8 mouse cellular contexts compared by ENCODE assay signal in the genomic region with DNA sequence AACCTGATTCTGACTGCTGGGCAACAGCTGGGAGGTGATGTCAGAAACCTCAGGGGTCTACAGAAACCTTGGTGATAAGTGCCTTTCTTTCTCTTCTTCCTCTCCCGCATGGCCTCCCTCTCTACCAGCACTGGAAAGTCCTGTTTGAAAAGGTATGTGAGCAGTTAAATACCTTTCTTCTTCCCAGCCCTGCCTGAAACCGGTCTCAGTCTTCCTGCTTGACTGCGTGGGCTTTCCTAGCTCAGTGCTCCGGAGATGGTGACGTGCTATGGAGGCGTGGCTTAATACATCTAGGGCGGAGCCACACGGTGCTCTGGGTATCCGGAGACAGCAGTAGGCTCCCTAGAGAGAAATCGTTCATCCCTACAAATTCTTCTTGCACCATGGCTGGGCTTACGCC. TPM values are rescaled to one million over a fixed set of nuclear protein-coding genes. Genes with fewer than 3 reads are reported as not detected.
DNase-seq lines count a peak whose midpoint lies in the region; ATAC-seq lines count a peak whose summit lies in the region.

No protein-coding gene starts in this region.

- H3K36me3 ChIP-seq in heart, embryonic 12.5 days, result no peaks in the 10 kb centered on the region
- H3K36me3 ChIP-seq in kidney, embryonic 15.5 days, result no peaks in the 10 kb centered on the region
- no peaks in the 10 kb centered on the region for H3K36me3 ChIP-seq in limb, embryonic 13.5 days
- H3K36me3 ChIP-seq in midbrain, embryonic 15.5 days (replicated peaks), result no peaks in the 10 kb centered on the region

- peak; percentile 68 for DNase-seq in A20 (ENCODE audit: low read depth, low spot score)
- peak; percentile 77 to 83 for DNase-seq in adrenal gland, postnatal 36 days
- DNase-seq in fat pad, adult 2 months (ENCODE audit: extremely low read depth, low read depth, low spot score), result peak; percentile 23
- peak; percentile 58 to 62 for DNase-seq in spleen, postnatal 36 days (ENCODE audit: low spot score in 2 of 2)

- peak overlapping the region; percentile 98 for H3K4me2 ChIP-seq in heart, embryonic 12.5 days
- H3K4me2 ChIP-seq in kidney, embryonic 15.5 days, result peak overlapping the region; percentile 100
- H3K4me2 ChIP-seq in limb, embryonic 13.5 days (replicated peaks), result peak overlapping the region; percentile 99
- peak overlapping the region; percentile 100 for H3K4me2 ChIP-seq in midbrain, embryonic 15.5 days

- no peak for ATAC-seq in heart, embryonic 12.5 days (ENCODE audit: insufficient number of reproducible peaks, low FRiP score)
- peak; percentile 71; the same call in 1 of the 2 replicates for ATAC-seq in kidney, embryonic 15.5 days (replicated peaks; ENCODE audit: low FRiP score)
- ATAC-seq in limb, embryonic 13.5 days (ENCODE audit: low FRiP score, low read depth), result 0 out of 2 replicates have a peak, but pooled peaks have one; percentile 51
- peak; percentile 75 for ATAC-seq in midbrain, embryonic 15.5 days (replicated peaks)

- H3K27ac ChIP-seq in heart, embryonic 12.5 days (ENCODE audit: poor library complexity, severe bottlenecking), result no peak overlapping the region
- no peak overlapping the region for H3K27ac ChIP-seq in kidney, embryonic 15.5 days
- H3K27ac ChIP-seq in limb, embryonic 13.5 days, result no peak overlapping the region
- peak overlapping the region; percentile 68; the same call in 1 of the 2 replicates for H3K27ac ChIP-seq in midbrain, embryonic 15.5 days

- no peak overlapping the region for H3K9ac ChIP-seq in heart, embryonic 12.5 days
- no peak overlapping the region for H3K9ac ChIP-seq in kidney, embryonic 15.5 days
- no peak overlapping the region for H3K9ac ChIP-seq in limb, embryonic 13.5 days
- 0 out of 2 replicates have a peak overlapping the region, but pooled peaks have one; percentile 50 for H3K9ac ChIP-seq in midbrain, embryonic 15.5 days

- H3K4me1 ChIP-seq in heart, embryonic 12.5 days (replicated peaks), result peaks cover 18% of the 10 kb centered on the region
- peaks cover 43% of the 10 kb centered on the region for H3K4me1 ChIP-seq in kidney, embryonic 15.5 days
- peaks cover 34% of the 10 kb centered on the region for H3K4me1 ChIP-seq in limb, embryonic 13.5 days
- peaks cover 45% of the 10 kb centered on the region for H3K4me1 ChIP-seq in midbrain, embryonic 15.5 days

- peak overlapping the region; percentile 66 for H3K4me3 ChIP-seq in heart, embryonic 12.5 days
- H3K4me3 ChIP-seq in kidney, embryonic 15.5 days (replicated peaks), result peak overlapping the region; percentile 64
- peak overlapping the region; percentile 72 for H3K4me3 ChIP-seq in limb, embryonic 13.5 days
- H3K4me3 ChIP-seq in midbrain, embryonic 15.5 days, result peak overlapping the region; percentile 74

- peaks cover 55% of the 10 kb centered on the region for H3K27me3 ChIP-seq in heart, embryonic 12.5 days (replicated peaks)
- peaks cover 55% of the 10 kb centered on the region for H3K27me3 ChIP-seq in kidney, embryonic 15.5 days
- H3K27me3 ChIP-seq in limb, embryonic 13.5 days, result peaks cover 61% of the 10 kb centered on the region
- no peaks in the 10 kb centered on the region for H3K27me3 ChIP-seq in midbrain, embryonic 15.5 days (replicated peaks)

- H3K9me3 ChIP-seq in heart, embryonic 12.5 days (replicated peaks), result no peaks in the 10 kb centered on the region
- H3K9me3 ChIP-seq in kidney, embryonic 15.5 days (replicated peaks), result no peaks in the 10 kb centered on the region
- H3K9me3 ChIP-seq in limb, embryonic 13.5 days, result peaks cover 3% of the 10 kb centered on the region; the same call in 1 of the 2 replicates
- no peaks in the 10 kb centered on the region for H3K9me3 ChIP-seq in midbrain, embryonic 15.5 days

- 3% methylated on average over 11 of the region's 11 CpGs for WGBS in heart, embryonic 12.5 days
- WGBS in kidney, embryonic 15.5 days, result 3% methylated on average over 11 of the region's 11 CpGs
- 2% methylated on average over 11 of the region's 11 CpGs for WGBS in limb, embryonic 13.5 days
- WGBS in midbrain, embryonic 15.5 days, result under 1% methylated on average over 11 of the region's 11 CpGs

RNA-seq across cellular contexts. Expression of a gene that starts 1.8 kb away (rescaled TPM):
- 1 to 10 TPM; 3.0 to 3.3 TPM for total RNA-seq in adrenal gland, postnatal 36 days (2021)
- 0.42 and 0.59 TPM in 2 replicates for polyA plus RNA-seq in heart, embryonic 12.5 days (2016; fragmentation: Nextera tagmentation; extraction: Ambion mirVana)
- 2.5 and 2.9 TPM in 2 replicates for polyA plus RNA-seq in kidney, embryonic 15.5 days (2015; fragmentation: Nextera tagmentation; extraction: Ambion mirVana)
- polyA plus RNA-seq in limb, embryonic 13.5 days (2015; fragmentation: Nextera tagmentation; extraction: Ambion mirVana), result 3.5 and 3.8 TPM in 2 replicates
- 9.2 and 10.8 TPM in 2 replicates for polyA plus RNA-seq in midbrain, embryonic 15.5 days (2015; fragmentation: Nextera tagmentation; extraction: Ambion mirVana)

Comparison
In these comparisons a context has a peak if more than half of its experiments do, and no peak if none do; other contexts are left out.
1. DNase-seq: peak in every context shown above with its lines; median percentile 80 in adrenal gland, postnatal 36 days; 68 in A20; 60 in spleen, postnatal 36 days; 23 in fat pad, adult 2 months.